Mouse (Mus musculus): ENCODE data around the gene Rnaseh2b. TPM values are rescaled to one million over a fixed set of nuclear protein-coding genes. Genes with fewer than 3 reads are reported as not detected.

Gene Rnaseh2b
- polyA plus RNA-seq, 1 experiment from 2014 or later = 38.6 TPM

GRCm38 (mm10) chr14:62250046-62250445 is 42.3 kb upstream of the Rnaseh2b start:
- Histone ChIP-seq H3K36me3 (ENCODE audit: control insufficient read depth, insufficient read depth, low read length) (no peaks in the 10 kb centered on the region), H3K4me1 (replicated peaks; ENCODE audit: control insufficient read depth, insufficient read depth) (no peaks in the 10 kb centered on the region), H3K4me2 (replicated peaks; ENCODE audit: low read depth) (no peak overlapping the region), H3K9ac (ENCODE audit: low read length) (no peak overlapping the region), H3K27ac (replicated peaks) (no peak overlapping the region), H3K4me3 (ENCODE audit: low read depth, low read length) (no peak overlapping the region), H3K9me3 (ENCODE audit: control insufficient read depth, low read length) (no peaks in the 10 kb centered on the region), H3K27me3 (ENCODE audit: control insufficient read depth, insufficient read depth, low read length) (no peaks in the 10 kb centered on the region)
- ATAC-seq (ENCODE audit: low FRiP score, low TSS enrichment) (no peak), DNase-seq (ENCODE audit: low spot score) (no peak)
- TF ChIP-seq EP300 (optimal IDR thresholded peaks at IDR 0.05) (no peak), CTCF (IDR thresholded peaks at IDR 0.05; ENCODE audit: low read depth) (no peak)
- 81% methylated on average over 3 of the region's 3 CpGs for WGBS

- no peaks in the 10 kb centered on the region for H3K9me3 ChIP-seq (ENCODE audit: control insufficient read depth, low read length)
- no peak overlapping the region for H3K4me3 ChIP-seq (ENCODE audit: low read depth, low read length)
- TF ChIP-seq EP300 (optimal IDR thresholded peaks at IDR 0.05) (no peak), CTCF (IDR thresholded peaks at IDR 0.05; ENCODE audit: low read depth) (peak; percentile 87)
- no peak overlapping the region for H3K4me2 ChIP-seq (replicated peaks; ENCODE audit: low read depth)
- H3K27ac ChIP-seq (replicated peaks) = no peak overlapping the region
- H3K9ac ChIP-seq (ENCODE audit: low read length) = no peak overlapping the region
- 10% methylated on average over 4 of the region's 4 CpGs for WGBS
- H3K27me3 ChIP-seq (ENCODE audit: control insufficient read depth, insufficient read depth, low read length) = no peaks in the 10 kb centered on the region
- H3K36me3 ChIP-seq (ENCODE audit: control insufficient read depth, insufficient read depth, low read length) = no peaks in the 10 kb centered on the region
- H3K4me1 ChIP-seq (replicated peaks; ENCODE audit: control insufficient read depth, insufficient read depth) = no peaks in the 10 kb centered on the region
- peak; percentile 59 for DNase-seq (ENCODE audit: low spot score)
- peak; percentile 59; the same call in 1 of the 2 replicates for ATAC-seq (ENCODE audit: low FRiP score, low TSS enrichment)
Measured at GRCm38 (mm10) chr14:62251999-62252398, 40.4 kb upstream of the Rnaseh2b start.

- DNase-seq (ENCODE audit: low spot score) (no peak), ATAC-seq (ENCODE audit: low FRiP score, low TSS enrichment) (no peak)
- Histone ChIP-seq H3K4me2 (replicated peaks; ENCODE audit: low read depth) (no peak overlapping the region), H3K4me1 (replicated peaks; ENCODE audit: control insufficient read depth, insufficient read depth) (no peaks in the 10 kb centered on the region), H3K9ac (ENCODE audit: low read length) (no peak overlapping the region), H3K27ac (replicated peaks) (no peak overlapping the region), H3K4me3 (ENCODE audit: low read depth, low read length) (no peak overlapping the region), H3K9me3 (ENCODE audit: control insufficient read depth, low read length) (no peaks in the 10 kb centered on the region), H3K27me3 (ENCODE audit: control insufficient read depth, insufficient read depth, low read length) (no peaks in the 10 kb centered on the region), H3K36me3 (ENCODE audit: control insufficient read depth, insufficient read depth, low read length) (no peaks in the 10 kb centered on the region)
- WGBS = 63% methylated on average over 8 of the region's 8 CpGs
- TF ChIP-seq EP300 (optimal IDR thresholded peaks at IDR 0.05) (no peak), CTCF (IDR thresholded peaks at IDR 0.05; ENCODE audit: low read depth) (no peak)
Measured at GRCm38 (mm10) chr14:62254371-62254770, 38.0 kb upstream of the Rnaseh2b start.

- DNase-seq (ENCODE audit: low spot score) (no peak), ATAC-seq (ENCODE audit: low FRiP score, low TSS enrichment) (no peak)
- Histone ChIP-seq H3K4me2 (replicated peaks; ENCODE audit: low read depth) (no peak overlapping the region), H3K27me3 (ENCODE audit: control insufficient read depth, insufficient read depth, low read length) (no peaks in the 10 kb centered on the region), H3K9me3 (ENCODE audit: control insufficient read depth, low read length) (no peaks in the 10 kb centered on the region), H3K4me3 (ENCODE audit: low read depth, low read length) (no peak overlapping the region), H3K9ac (ENCODE audit: low read length) (no peak overlapping the region), H3K4me1 (replicated peaks; ENCODE audit: control insufficient read depth, insufficient read depth) (no peaks in the 10 kb centered on the region), H3K36me3 (ENCODE audit: control insufficient read depth, insufficient read depth, low read length) (no peaks in the 10 kb centered on the region), H3K27ac (replicated peaks) (no peak overlapping the region)
- TF ChIP-seq CTCF (IDR thresholded peaks at IDR 0.05; ENCODE audit: low read depth) (no peak), EP300 (optimal IDR thresholded peaks at IDR 0.05) (no peak)
- WGBS = 76% methylated on average over 5 of the region's 5 CpGs
Measured at GRCm38 (mm10) chr14:62256066-62256465, 36.3 kb upstream of the Rnaseh2b start.

GRCm38 (mm10) chr14:62258125-62258524 is 34.3 kb upstream of the Rnaseh2b start:
- WGBS = 73% methylated on average over 6 of the region's 6 CpGs
- no peak for ATAC-seq (ENCODE audit: low FRiP score, low TSS enrichment)
- H3K27me3 ChIP-seq (ENCODE audit: control insufficient read depth, insufficient read depth, low read length) = no peaks in the 10 kb centered on the region
- H3K4me3 ChIP-seq (ENCODE audit: low read depth, low read length) = no peak overlapping the region
- no peak overlapping the region for H3K9ac ChIP-seq (ENCODE audit: low read length)
- no peak for DNase-seq (ENCODE audit: low spot score)
- H3K27ac ChIP-seq (replicated peaks) = no peak overlapping the region
- no peaks in the 10 kb centered on the region for H3K4me1 ChIP-seq (replicated peaks; ENCODE audit: control insufficient read depth, insufficient read depth)
- no peaks in the 10 kb centered on the region for H3K9me3 ChIP-seq (ENCODE audit: control insufficient read depth, low read length)
- H3K4me2 ChIP-seq (replicated peaks; ENCODE audit: low read depth) = no peak overlapping the region
- TF ChIP-seq EP300 (optimal IDR thresholded peaks at IDR 0.05) (no peak), CTCF (IDR thresholded peaks at IDR 0.05; ENCODE audit: low read depth) (no peak)
- H3K36me3 ChIP-seq (ENCODE audit: control insufficient read depth, insufficient read depth, low read length) = no peaks in the 10 kb centered on the region

- Histone ChIP-seq H3K9ac (ENCODE audit: low read length) (no peak overlapping the region), H3K27ac (replicated peaks) (no peak overlapping the region), H3K4me2 (replicated peaks; ENCODE audit: low read depth) (no peak overlapping the region), H3K36me3 (ENCODE audit: control insufficient read depth, insufficient read depth, low read length) (no peaks in the 10 kb centered on the region), H3K4me1 (replicated peaks; ENCODE audit: control insufficient read depth, insufficient read depth) (no peaks in the 10 kb centered on the region), H3K9me3 (ENCODE audit: control insufficient read depth, low read length) (no peaks in the 10 kb centered on the region), H3K27me3 (ENCODE audit: control insufficient read depth, insufficient read depth, low read length) (no peaks in the 10 kb centered on the region), H3K4me3 (ENCODE audit: low read depth, low read length) (no peak overlapping the region)
- TF ChIP-seq EP300 (optimal IDR thresholded peaks at IDR 0.05) (no peak), CTCF (IDR thresholded peaks at IDR 0.05; ENCODE audit: low read depth) (no peak)
- DNase-seq (ENCODE audit: low spot score) (no peak), ATAC-seq (ENCODE audit: low FRiP score, low TSS enrichment) (no peak)
- 45% methylated on average over 10 of the region's 10 CpGs for WGBS
Measured at GRCm38 (mm10) chr14:62258978-62259536, 33.3 kb upstream of the Rnaseh2b start.
